Mouse (Mus musculus) c-Kit-positive CD71-negative TER-119-negative erythroid progenitor cells, embryonic 14.5 days (primary cell): ENCODE measurements around the gene Gm45194.

Experiments used
- DNase-seq: peaks from one replicate; pipeline ENCODE4 v3.0.0-alpha.2; 2013; ENCODE audit warnings: low read depth

The Gm45194 gene

GRCm38 (mm10) chrX:111891089-111891488 is at the start of gene Gm45194:
Gm45194 (plus strand) TSS chrX:111891389.
- DNase-seq = no peak

GRCm38 (mm10) chrX:111855878-111856277 is 35.3 kb upstream of the Gm45194 start:
- no peak for DNase-seq

- no peak for DNase-seq
Observed at GRCm38 (mm10) chrX:111881251-111881650, 9.9 kb upstream of the Gm45194 start.

- DNase-seq = no peak
Observed at GRCm38 (mm10) chrX:111894321-111895050, 3.3 kb downstream of the Gm45194 start.

GRCm38 (mm10) chrX:111895084-111895779 is 4.0 kb downstream of the Gm45194 start:
- no peak for DNase-seq

- no peak for DNase-seq
Observed at GRCm38 (mm10) chrX:111917422-111917821, 26.2 kb downstream of the Gm45194 start.

- no peak for DNase-seq
Observed at GRCm38 (mm10) chrX:111960909-111961308, 69.7 kb downstream of the Gm45194 start.

GRCm38 (mm10) chrX:111999661-112000060 is 108.5 kb downstream of the Gm45194 start:
- DNase-seq = no peak

GRCm38 (mm10) chrX:112010707-112011106 is 119.5 kb downstream of the Gm45194 start, which contains the start of gene Tex16:
Tex16 (plus strand) TSS chrX:112011007.
- DNase-seq = no peak

GRCm38 (mm10) chrX:112238749-112239148 is 347.6 kb downstream of the Gm45194 start, which contains the start of gene 4933403O08Rik:
4933403O08Rik (plus strand) TSS chrX:112239049.
- DNase-seq = no peak

GRCm38 (mm10) chrX:112242916-112243315 is 351.7 kb downstream of the Gm45194 start:
- no peak for DNase-seq

GRCm38 (mm10) chrX:112255513-112255912 is 364.3 kb downstream of the Gm45194 start:
- DNase-seq = no peak

- DNase-seq = no peak
Observed at GRCm38 (mm10) chrX:112273550-112273949, 382.4 kb downstream of the Gm45194 start.
